Mouse (Mus musculus): ENCODE data around the gene Dhx33. TPM values are rescaled to one million over a fixed set of nuclear protein-coding genes. Genes with fewer than 3 reads are reported as not detected.

Gene Dhx33
- polyA plus RNA-seq, 1 experiment from 2014 or later: 15.7 TPM

GRCm38 (mm10) chr11:70980232-70980631, 24.0 kb downstream of the Dhx33 start:
- H3K9ac ChIP-seq: no peak overlapping the region
- peaks cover 12% of the 10 kb centered on the region for H3K4me1 ChIP-seq (replicated peaks)
- WGBS: 80% methylated on average over 6 of the region's 6 CpGs
- no peaks in the 10 kb centered on the region for H3K9me3 ChIP-seq
- H3K36me3 ChIP-seq: peaks cover 67% of the 10 kb centered on the region
- no peak for ATAC-seq (ENCODE audit: low FRiP score, low read depth)
- H3K27ac ChIP-seq (replicated peaks): no peak overlapping the region
- H3K27me3 ChIP-seq: no peaks in the 10 kb centered on the region
- H3K4me2 ChIP-seq: no peak overlapping the region
- no peak overlapping the region for H3K4me3 ChIP-seq

GRCm38 (mm10) chr11:70977293-70977692, 26.9 kb downstream of the Dhx33 start:
- Histone ChIP-seq H3K27ac (replicated peaks) (no peak overlapping the region), H3K9me3 (no peaks in the 10 kb centered on the region), H3K27me3 (no peaks in the 10 kb centered on the region), H3K9ac (no peak overlapping the region), H3K4me2 (no peak overlapping the region), H3K4me3 (no peak overlapping the region), H3K36me3 (peaks cover 70% of the 10 kb centered on the region), H3K4me1 (replicated peaks) (peaks cover 12% of the 10 kb centered on the region)
- no peak for ATAC-seq (ENCODE audit: low FRiP score, low read depth)
- 90% methylated on average over 6 of the region's 6 CpGs for WGBS

GRCm38 (mm10) chr11:70975193-70975592, 29.0 kb downstream of the Dhx33 start:
- WGBS: 78% methylated on average over 2 of the region's 2 CpGs
- no peak overlapping the region for H3K27ac ChIP-seq (replicated peaks)
- no peak overlapping the region for H3K4me3 ChIP-seq
- H3K9ac ChIP-seq: no peak overlapping the region
- no peak for ATAC-seq (ENCODE audit: low FRiP score, low read depth)
- H3K4me1 ChIP-seq (replicated peaks): peaks cover 7% of the 10 kb centered on the region
- H3K36me3 ChIP-seq: peaks cover 58% of the 10 kb centered on the region
- no peaks in the 10 kb centered on the region for H3K9me3 ChIP-seq
- H3K4me2 ChIP-seq: no peak overlapping the region
- H3K27me3 ChIP-seq: no peaks in the 10 kb centered on the region

GRCm38 (mm10) chr11:70973947-70974346, 30.3 kb downstream of the Dhx33 start:
- Histone ChIP-seq H3K4me1 (replicated peaks) (peaks cover 10% of the 10 kb centered on the region), H3K36me3 (peaks cover 46% of the 10 kb centered on the region), H3K27ac (replicated peaks) (no peak overlapping the region), H3K9ac (no peak overlapping the region), H3K4me3 (no peak overlapping the region), H3K27me3 (no peaks in the 10 kb centered on the region), H3K4me2 (no peak overlapping the region), H3K9me3 (no peaks in the 10 kb centered on the region)
- 80% methylated on average over 4 of the region's 4 CpGs for WGBS
- ATAC-seq (ENCODE audit: low FRiP score, low read depth): no peak

GRCm38 (mm10) chr11:70972586-70972985, 31.7 kb downstream of the Dhx33 start:
- Histone ChIP-seq H3K4me2 (no peak overlapping the region), H3K9ac (no peak overlapping the region), H3K4me1 (replicated peaks) (peaks cover 21% of the 10 kb centered on the region), H3K9me3 (no peaks in the 10 kb centered on the region), H3K27me3 (no peaks in the 10 kb centered on the region), H3K36me3 (peaks cover 32% of the 10 kb centered on the region), H3K27ac (replicated peaks) (no peak overlapping the region), H3K4me3 (no peak overlapping the region)
- ATAC-seq (ENCODE audit: low FRiP score, low read depth): no peak
- 68% methylated on average over 1 of the region's 1 CpGs for WGBS

GRCm38 (mm10) chr11:70970560-70971540, 33.4 kb downstream of the Dhx33 start:
- 17% methylated on average over 24 of the region's 24 CpGs for WGBS
- Histone ChIP-seq H3K9me3 (no peaks in the 10 kb centered on the region), H3K9ac (peak overlapping the region; percentile 56), H3K27ac (replicated peaks) (peak overlapping the region; percentile 90), H3K27me3 (no peaks in the 10 kb centered on the region), H3K4me1 (replicated peaks) (peaks cover 24% of the 10 kb centered on the region), H3K36me3 (peaks cover 23% of the 10 kb centered on the region), H3K4me2 (peak overlapping the region; percentile 87), H3K4me3 (peak overlapping the region; percentile 93)
- peak; percentile 49 for ATAC-seq (ENCODE audit: low FRiP score, low read depth)

- no peaks in the 10 kb centered on the region for H3K9me3 ChIP-seq
- H3K27ac ChIP-seq (replicated peaks): peak within 1 kb of the TSS; percentile 90
- WGBS: 0% methylated on average over 43 of the region's 43 CpGs
- peak within 1 kb of the TSS; percentile 93 for H3K4me3 ChIP-seq
- ATAC-seq (ENCODE audit: low FRiP score, low read depth): peak; percentile 98
- H3K9ac ChIP-seq: peak within 1 kb of the TSS; percentile 96
- H3K27me3 ChIP-seq: no peaks in the 10 kb centered on the region
- peak within 1 kb of the TSS; percentile 87 for H3K4me2 ChIP-seq
- peaks cover 24% of the 10 kb centered on the region for H3K36me3 ChIP-seq
- H3K4me1 ChIP-seq (replicated peaks): peaks cover 24% of the 10 kb centered on the region
Measured at GRCm38 (mm10) chr11:70969821-70970559, 34.2 kb downstream of the Dhx33 start, which contains the start of the genes Nup88 and Rpain. TSS of gene Nup88 (minus strand) at chr11:70969973. TSS of gene Rpain (plus strand) at chr11:70970213.

GRCm38 (mm10) chr11:70969271-70969794, 34.9 kb downstream of the Dhx33 start:
- Histone ChIP-seq H3K4me2 (peak overlapping the region; percentile 87), H3K4me1 (replicated peaks) (peaks cover 24% of the 10 kb centered on the region), H3K36me3 (peaks cover 28% of the 10 kb centered on the region), H3K9me3 (no peaks in the 10 kb centered on the region), H3K9ac (peak overlapping the region; percentile 96), H3K27me3 (no peaks in the 10 kb centered on the region), H3K27ac (replicated peaks) (peak overlapping the region; percentile 90), H3K4me3 (peak overlapping the region; percentile 93)
- peak; percentile 10; the same call in 1 of the 2 replicates for ATAC-seq (ENCODE audit: low FRiP score, low read depth)
- WGBS: under 1% methylated on average over 25 of the region's 25 CpGs

- Histone ChIP-seq H3K27me3 (no peaks in the 10 kb centered on the region), H3K4me2 (no peak overlapping the region), H3K9ac (no peak overlapping the region), H3K4me3 (no peak overlapping the region), H3K4me1 (replicated peaks) (peaks cover 16% of the 10 kb centered on the region), H3K9me3 (no peaks in the 10 kb centered on the region), H3K36me3 (peaks cover 64% of the 10 kb centered on the region), H3K27ac (replicated peaks) (no peak overlapping the region)
- no peak for ATAC-seq (ENCODE audit: low FRiP score, low read depth)
- WGBS: 74% methylated on average over 4 of the region's 4 CpGs
Measured at GRCm38 (mm10) chr11:70964222-70964907, 39.9 kb downstream of the Dhx33 start.

- 92% methylated on average over 5 of the region's 5 CpGs for WGBS
- ATAC-seq (ENCODE audit: low FRiP score, low read depth): no peak
Measured at GRCm38 (mm10) chr11:70960786-70961554, 43.3 kb downstream of the Dhx33 start.

GRCm38 (mm10) chr11:70954711-70955110, 49.5 kb downstream of the Dhx33 start:
- no peak overlapping the region for H3K27ac ChIP-seq (replicated peaks)
- no peaks in the 10 kb centered on the region for H3K27me3 ChIP-seq
- 93% methylated on average over 4 of the region's 4 CpGs for WGBS
- no peak overlapping the region for H3K9ac ChIP-seq
- no peak for ATAC-seq (ENCODE audit: low FRiP score, low read depth)
- no peaks in the 10 kb centered on the region for H3K4me1 ChIP-seq (replicated peaks)
- peaks cover 90% of the 10 kb centered on the region for H3K36me3 ChIP-seq
- no peak overlapping the region for H3K4me3 ChIP-seq
- H3K4me2 ChIP-seq: no peak overlapping the region
- H3K9me3 ChIP-seq: no peaks in the 10 kb centered on the region

More at GRCm38 (mm10) chr11:70960786-70961554, 43.3 kb downstream of the Dhx33 start:
- H3K27ac ChIP-seq (replicated peaks): no peak overlapping the region
- no peak overlapping the region for H3K4me2 ChIP-seq
- H3K9ac ChIP-seq: no peak overlapping the region
- no peak overlapping the region for H3K4me3 ChIP-seq
- H3K4me1 ChIP-seq (replicated peaks): no peaks in the 10 kb centered on the region
- no peaks in the 10 kb centered on the region for H3K9me3 ChIP-seq
- no peaks in the 10 kb centered on the region for H3K27me3 ChIP-seq
- H3K36me3 ChIP-seq: peaks cover 86% of the 10 kb centered on the region
